Mouse (Mus musculus) lung, postnatal 25 days (tissue): ENCODE results near the gene Nelfe.
"Not testable (repeated sequence)": the region's sequence is repeated elsewhere in the genome, so short reads cannot be mapped to it uniquely, and the experiment has no call there.

Experiments
- DNase-seq: peaks from one replicate; pipeline ENCODE4 v3.0.0; 2022; ENCODE audit warnings: low spot score

Gene Nelfe

DNA sequence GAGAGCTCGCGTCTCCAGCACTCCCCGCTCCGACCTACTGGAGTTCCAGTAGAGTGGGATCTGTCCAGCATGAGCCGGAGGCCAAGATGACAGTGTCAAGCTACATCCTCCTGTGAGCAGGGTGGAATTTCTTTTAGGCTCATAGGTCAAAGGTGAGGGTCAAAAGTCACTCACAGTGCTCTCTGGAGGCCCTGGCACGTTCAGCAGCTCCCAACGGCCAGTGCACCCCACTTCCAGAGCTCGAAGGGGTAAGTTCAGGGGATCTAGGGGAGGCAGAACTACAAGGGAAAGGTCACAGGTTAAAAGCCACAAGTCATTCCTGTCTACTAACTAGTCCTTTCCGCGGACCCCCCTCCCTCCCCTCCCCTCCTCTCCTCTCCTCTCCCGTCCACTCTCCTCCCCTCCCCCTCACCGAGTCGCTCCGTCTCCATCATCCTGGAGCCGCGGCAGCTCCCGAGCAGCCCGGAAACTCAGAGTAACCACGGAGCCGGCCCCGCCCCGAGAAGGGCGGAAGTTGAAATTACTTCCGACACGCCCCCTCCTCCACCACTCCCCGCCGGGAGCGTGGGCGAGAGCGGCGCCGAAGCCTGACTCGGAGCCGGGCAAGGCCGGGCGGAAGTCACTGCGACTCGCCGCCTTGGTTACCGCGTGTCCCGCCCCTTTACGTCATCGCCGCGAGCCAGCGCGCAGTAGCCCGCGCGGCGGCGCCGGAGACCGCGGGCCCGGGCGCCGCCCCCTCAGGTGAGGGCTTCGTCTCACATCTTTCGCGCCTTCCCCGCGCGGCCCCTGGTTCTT is at the start of gene Nelfe, which contains the start of gene Skiv2l:
Gene Nelfe (plus strand): TSS at position 670 of the 795 bp plus-strand sequence.
Gene Skiv2l (minus strand): TSS at position 489 of the 795 bp plus-strand sequence.
- peak; percentile 98 for DNase-seq

DNA sequence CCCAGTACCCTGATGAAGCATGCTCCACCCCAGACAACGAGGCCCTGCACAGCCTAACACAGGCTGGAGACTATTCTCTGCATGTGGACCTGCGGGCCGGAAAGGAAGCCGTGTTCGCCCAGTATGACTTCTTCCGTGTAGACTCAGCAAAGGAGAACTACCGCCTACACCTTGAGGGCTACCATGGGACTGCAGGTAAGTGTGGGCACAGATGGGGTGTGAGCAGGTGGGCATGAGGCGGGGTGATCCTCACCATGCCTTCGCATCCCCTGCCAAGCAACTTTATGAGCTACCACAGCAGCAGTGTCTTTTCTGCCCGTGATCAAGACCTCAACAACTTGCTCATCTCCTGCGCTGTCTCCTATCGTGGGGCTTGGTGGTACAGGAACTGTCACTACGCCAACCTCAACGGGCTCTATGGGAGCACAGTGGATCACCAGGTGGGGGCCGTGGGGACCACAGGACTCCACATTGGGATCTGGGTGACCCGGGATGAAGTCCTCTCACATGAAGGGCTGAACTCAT is 49.3 kb upstream of the Nelfe start:
- DNase-seq: not testable (repeated sequence)

DNA sequence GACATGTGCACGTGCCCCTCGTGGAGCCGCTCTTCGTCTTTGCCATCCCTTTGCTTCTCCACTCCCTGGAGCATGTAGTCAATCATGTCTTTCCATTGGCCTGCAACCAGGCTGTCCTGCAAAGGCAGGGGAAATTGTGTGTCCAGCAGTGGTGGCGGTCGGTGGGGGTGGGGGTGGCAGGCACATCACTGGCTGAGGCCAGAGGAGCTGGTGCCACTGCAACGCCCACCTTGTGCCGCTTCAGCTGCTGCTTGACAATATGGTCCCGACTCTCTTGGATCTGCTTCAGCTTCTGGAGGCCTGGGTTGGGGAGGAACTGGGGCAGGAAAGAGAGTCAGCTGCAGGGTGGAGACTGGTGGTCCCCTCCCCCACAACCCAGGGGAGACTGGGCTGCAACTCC is 47.4 kb upstream of the Nelfe start:
- DNase-seq: not testable (repeated sequence)

DNA sequence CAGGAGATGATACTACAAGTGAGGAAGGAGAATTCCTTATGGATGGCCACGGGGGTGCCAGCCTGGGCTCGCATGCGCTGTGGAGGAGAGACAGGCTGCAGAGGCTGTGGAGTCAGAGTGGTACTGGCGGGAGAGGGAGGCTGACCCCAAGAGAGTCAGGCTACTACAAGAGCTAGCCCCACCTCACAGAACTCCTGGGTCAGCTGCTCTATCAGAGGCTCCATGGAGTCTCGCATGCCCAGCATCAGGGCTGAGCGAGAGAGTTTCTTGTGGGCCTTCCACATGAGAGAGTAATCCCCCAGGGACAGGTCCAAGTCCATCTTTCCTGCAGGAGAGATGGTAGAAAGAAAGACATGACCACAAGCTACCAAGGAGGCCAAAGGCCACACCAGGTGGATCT is 46.8 kb upstream of the Nelfe start:
- DNase-seq: not testable (repeated sequence)

DNA sequence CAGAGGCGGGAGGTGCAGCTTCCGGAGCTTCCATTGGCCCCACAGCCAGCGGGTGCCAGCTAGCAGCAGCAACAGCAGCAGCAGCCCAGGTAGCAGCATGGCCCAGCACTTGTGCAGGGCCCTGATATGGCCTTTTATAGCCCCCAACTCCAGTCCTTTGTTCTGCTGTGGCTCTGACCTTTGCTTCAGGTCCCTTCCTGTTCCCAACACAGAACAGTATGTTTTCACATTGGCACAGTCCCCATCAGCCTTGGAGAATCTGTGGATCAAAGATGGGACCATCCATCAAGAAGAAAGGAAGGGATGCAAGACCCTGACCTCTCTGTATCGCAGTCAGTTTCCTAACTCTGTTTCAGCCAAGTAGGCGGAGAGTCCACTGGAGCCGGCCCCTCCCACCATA is 45.9 kb upstream of the Nelfe start, which contains the start of gene Cyp21a1:
Gene Cyp21a1 (minus strand): TSS at position 261 of the 400 bp plus-strand sequence.
- DNase-seq: not testable (repeated sequence)

DNA sequence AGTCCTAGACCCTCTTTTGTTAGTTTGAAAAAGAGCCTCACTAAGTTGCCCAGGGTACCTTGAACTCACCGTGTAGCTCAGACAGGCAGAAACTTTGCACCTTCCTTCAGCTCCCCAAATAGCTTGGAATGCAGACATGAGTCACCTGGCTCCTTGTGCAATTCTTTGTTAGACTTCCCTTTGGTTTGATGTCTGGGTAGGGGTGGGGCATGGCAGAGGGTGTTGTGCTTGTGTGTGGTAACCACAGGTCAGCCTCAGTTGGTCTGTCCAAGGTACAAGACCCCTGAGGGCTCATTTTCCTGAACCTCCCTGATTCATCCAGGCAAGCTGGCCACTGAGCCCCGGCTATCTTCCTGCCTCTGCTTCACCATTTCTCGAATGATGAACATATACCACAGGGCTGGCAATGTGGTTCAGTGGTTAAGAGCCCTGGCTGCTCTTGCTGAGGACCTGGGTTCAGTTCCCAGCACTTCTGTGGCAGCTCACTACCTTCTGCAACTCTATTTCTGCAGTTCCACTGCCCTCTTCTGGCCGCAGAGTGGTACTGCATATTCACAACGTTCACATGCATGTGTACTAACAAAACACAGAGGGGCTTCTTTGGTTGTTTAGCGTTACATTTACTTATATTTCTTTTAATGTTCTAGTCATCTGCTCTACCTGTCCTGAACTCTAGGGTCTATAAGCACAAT is 45.2 kb upstream of the Nelfe start:
- no peak for DNase-seq

DNA sequence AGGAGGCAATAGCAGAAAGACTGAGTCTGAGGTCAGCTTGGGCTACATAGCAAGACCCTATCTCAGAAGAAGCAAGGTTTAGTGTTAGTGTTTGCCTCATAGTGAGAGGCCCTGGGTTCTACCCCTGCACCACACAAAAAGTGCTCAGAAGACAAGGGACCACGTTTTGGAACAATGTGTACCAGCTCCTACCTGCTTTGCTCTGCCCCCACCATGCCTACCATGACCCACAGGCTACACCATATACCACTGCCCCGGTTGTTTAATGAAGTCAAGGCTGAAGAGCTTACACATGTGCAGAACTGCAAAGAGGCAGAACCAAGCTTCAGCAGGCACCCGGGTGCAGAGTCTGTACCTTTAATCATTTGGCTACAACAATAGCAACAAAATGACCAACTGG is 43.0 kb upstream of the Nelfe start:
- DNase-seq: no peak

DNA sequence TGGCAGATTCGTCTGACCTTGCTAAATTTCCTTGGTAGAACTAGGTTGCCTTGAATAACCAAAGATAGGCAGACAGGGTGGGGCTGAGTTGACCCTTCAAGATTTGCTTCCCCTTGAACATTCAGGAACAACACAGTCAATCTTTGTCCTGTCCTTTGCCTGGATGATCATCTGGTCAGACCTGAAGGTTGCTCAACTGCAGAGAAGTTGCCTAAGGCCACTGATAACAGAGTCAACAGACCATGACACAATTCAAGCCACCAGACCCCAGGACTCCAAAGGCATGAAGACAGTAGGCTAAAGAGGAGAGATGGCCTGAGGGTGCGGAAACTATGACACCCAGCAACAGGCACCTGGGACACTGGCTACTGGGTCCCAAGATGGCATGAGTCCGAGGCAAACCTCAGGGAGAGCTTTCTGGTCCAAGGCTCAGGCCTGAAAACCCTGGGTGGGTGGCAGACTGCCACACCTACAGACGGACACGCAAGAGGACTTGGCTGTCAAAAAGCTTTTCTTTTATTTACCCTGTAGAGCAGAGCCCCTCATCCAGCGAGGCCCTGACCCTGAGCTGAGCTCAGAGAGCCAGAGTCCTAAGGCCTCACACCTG is 41.5 kb upstream of the Nelfe start:
- no peak for DNase-seq

DNA sequence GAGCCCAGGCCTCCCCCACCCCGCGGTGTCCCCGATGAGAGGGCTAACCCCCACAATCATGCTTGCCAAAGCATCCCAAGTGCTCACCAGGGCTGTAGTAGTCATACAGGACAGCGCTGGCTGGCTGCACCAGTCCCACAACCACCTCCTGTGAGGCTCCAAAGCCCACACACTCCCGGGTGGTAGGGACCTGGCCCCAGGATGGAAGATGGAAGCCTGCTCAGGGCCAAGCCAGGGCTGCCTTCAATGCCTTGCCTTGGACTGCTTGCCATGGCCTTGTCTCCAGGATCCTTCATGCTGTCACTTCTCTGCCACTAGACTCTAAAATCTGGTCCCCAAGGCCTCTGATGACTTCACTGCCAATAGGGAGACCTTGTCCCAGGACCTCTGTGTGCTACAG is 39.8 kb upstream of the Nelfe start:
- not testable (repeated sequence) for DNase-seq

DNA sequence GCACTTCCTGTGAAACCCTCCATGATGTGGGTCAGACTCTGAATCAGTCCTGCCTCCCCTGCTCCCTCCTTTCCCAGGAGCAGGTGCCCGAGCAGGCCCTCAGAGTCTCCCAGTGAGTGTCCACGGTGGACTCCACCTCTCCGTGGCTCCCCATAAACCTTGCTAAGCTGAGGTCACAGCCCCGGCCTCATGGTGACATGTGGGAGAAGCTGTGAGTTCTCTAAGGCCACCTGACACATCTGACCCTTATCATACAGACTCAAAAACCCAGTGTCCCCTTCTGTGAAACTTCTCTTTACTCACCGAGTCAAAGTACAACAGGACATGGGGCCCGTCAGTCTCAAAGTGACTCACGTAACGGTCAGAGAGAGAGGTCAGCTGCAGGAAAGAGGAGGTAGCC is 39.4 kb upstream of the Nelfe start:
- not testable (repeated sequence) for DNase-seq

DNA sequence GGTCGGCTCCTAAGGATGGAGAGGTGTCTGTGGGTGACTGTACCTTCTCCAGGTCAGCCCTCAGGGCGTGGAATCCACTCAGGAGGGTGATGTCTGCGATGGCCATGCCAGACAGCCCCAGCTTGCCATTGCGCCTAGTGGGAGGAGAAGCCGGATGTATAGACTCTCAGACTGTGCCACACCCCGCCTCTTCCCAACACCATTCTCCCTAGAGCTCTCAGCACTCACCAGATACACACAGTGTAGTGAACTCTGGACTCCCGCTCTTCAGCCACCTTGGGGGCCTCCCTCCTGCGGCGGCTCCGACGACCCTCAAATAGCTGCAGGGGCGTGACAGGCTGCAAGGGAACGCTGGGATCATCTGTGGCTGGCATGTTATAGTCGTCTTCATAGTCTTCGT is 38.9 kb upstream of the Nelfe start:
- no peak for DNase-seq

DNA sequence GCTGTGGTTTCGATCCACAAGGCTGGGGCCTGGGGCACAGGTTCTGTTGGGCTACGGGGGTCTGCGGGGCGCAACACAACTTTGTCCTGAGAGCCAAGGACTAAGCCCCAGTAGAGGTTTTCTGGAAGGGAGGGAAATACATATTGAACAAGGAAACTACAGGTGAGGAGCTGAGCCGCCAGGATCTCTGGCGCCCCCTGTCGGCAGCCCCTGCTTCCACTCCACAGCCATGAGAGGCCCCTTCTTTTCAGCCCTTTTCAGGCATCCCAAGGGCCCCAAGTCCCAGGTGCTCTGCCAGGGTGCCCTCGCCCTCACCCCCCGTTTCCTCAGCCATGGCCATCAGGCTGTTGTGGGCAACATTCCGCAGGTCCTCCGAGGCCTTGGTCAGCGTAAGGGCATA is 36.4 kb upstream of the Nelfe start:
- not testable (repeated sequence) for DNase-seq

DNA sequence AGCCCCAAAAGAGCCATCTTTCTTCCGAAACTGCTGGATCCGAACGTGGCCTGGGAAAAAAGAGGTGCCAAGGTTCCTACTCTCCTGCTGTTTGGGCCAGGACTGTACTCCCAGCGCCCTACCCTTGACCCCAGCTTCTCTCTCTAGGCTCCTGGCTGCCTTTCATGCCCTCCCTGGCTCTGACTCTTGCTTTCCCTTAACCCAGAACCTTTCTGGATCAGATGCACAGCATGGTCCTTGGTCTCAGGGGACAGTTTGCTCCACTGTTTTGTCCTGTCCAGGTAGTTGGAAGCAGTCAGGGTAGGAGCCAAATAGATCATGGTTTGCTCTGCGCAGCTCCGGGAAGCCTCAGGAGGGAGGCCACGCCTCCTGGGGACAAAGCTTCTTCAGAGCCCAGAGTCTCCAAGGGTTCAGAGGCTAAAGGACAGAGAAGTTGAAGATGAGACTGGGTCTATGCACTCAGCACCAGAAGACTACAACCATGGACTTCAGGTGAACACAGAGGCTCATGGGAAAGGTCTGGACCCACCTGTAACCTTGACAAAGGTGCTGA is 35.3 kb upstream of the Nelfe start:
- DNase-seq: no peak

DNA sequence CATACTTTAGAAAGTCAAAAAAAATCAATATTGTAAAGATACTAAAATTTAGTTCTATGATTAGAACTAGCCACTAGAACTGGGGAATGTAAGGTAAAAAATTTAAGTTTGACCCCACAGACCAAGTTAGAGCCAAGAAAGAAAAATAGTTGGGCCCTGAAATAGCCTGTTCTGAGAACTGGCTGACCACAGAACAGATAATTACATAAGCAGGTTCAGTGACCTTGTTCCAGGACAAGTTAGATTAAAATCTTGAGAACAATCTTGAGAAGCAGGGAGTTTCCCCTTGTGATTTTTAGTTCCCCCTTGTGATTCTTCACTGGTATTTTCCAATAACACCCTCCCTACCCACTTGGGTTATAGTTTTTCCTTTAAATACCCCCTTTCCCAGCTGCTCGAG is 19.4 kb upstream of the Nelfe start:
- DNase-seq: not testable (repeated sequence)

DNA sequence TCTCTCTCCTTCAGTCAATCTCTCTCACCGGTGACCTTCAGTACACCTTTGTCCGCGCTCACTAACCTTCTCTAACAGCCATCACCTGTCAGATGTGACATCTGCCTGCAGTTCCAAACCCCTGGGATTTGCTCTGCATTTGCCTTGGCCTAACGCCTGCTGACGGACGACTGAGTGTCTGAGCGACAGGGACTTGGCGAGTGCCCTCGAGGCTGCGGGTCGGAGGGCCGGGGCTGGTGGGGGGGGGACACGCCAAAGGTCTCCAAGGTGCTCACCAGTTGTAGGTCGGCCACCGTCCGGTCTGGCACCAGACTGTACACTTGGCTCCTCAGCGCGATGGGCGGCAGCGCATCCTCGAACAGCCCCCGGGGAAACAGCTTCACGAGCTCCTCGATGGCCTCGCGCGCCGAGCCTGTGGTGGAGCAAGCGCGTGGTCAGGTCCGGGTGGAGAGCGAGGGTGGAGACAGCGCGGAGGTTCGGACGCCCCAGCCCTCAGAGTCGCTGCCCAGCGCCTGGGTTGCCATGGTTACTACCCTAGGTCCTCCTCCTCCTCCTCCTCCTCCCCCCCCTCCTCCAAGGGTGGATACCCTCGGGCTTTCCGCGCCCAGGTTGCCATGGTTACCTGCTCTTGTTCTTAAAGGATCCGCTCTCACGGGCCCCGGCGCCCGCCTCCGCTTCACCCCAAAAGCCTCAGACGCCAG is 13.9 kb upstream of the Nelfe start:
- DNase-seq: no peak

DNA sequence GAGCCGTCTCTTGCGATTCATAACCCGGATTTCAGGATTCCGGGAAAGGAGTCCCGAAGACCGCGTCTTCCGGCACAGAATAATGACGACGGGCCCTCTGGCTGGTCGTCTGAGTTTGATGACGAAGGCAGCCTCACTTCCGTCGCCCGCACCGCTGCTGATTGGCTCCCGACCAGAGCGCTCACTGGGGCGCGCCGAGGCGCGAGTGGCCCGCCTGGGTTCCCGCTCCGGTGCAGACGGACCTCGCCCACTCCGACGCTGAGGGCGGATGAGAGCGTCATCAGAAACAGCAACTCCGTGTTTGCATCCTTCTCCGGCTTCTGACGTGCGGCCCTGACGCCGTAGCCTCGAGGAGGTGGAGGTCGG is 13.4 kb upstream of the Nelfe start, which contains the start of the genes Stk19 and Dxo:
Gene Stk19 (minus strand): TSS at position 90 of the 366 bp plus-strand sequence.
Gene Dxo (plus strand): TSS at position 164 of the 366 bp plus-strand sequence.
- DNase-seq: peak; percentile 96

DNA sequence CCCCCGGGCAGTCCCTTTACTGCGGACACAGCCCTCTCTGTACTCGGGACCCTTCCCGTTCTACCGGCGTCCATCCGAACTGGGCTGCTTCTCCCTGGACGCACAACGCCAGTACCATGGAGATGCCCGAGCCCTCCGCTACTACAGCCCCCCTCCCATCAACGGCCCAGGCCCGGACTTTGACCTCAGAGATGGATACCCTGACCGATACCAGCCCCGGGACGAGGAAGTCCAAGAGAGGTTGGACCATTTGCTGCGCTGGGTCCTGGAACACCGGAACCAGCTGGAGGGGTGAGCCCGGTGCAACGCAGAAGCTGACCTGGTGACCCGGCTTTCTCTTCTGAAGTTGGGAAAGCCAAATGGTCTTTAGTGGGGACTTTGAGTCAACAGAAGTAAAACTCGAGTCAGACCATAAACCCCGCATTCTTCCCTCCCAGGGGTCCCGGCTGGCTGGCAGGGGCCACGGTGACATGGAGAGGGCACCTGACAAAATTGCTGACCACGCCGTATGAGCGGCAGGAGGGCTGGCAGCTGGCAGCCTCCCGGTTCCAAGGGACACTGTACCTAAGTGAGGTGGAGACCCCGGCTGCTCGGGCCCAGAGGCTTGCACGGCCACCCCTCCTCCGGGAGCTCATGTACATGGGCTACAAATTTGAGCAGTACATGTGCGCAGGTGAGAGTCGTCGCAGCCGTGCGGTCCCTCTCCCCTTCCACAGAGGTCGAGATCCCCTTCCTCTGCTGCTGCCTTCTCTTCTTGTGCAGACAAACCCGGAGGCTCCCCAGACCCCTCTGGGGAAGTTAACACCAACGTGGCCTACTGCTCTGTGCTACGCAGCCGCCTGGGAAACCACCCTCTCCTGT is 12.5 kb upstream of the Nelfe start:
- DNase-seq: no peak

DNA sequence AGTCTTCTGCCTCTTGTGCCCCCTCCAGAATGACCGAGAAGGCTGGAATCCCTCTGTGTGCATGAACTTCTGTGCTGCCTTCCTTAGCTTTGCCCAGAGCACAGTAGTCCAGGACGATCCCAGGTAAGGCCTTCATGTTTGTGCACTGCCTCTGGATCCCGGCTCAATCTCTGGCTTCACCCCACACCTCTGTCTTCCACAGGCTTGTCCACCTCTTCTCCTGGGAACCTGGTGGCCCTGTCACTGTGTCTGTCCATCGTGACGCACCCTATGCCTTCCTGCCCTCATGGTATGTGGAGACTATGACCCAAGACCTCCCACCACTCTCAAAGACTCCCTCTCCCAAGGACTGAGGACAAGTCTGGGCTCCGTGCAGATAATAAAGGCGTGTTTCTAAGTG is 11.4 kb upstream of the Nelfe start:
- no peak for DNase-seq

DNA sequence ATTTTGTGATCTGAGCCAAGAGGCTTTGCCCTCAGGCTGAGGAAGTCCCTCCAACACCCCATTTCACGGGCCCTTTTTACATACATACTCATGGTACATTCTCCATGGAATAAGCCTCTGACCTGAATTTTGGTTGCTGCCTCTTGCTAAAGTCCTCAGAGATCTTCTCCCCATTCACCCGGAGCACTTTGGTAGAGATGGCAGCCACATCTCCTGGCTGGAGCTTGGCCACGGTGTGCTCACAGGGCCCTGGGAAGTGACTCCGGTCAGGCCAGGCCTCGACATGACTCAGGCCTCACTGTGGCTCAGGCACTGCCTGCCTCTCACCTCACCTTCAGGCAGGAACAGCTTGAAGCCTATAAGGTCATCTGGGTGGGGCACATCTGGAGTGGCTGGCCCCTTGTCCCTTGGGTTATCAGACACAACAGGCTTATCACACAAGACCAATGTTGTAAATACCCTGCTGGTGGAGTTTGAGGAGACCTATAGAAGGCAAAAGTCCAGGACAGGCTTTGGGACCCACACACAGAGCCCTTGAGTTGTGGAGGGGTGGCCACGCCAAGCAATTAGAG is 9.4 kb upstream of the Nelfe start:
- DNase-seq: no peak

DNA sequence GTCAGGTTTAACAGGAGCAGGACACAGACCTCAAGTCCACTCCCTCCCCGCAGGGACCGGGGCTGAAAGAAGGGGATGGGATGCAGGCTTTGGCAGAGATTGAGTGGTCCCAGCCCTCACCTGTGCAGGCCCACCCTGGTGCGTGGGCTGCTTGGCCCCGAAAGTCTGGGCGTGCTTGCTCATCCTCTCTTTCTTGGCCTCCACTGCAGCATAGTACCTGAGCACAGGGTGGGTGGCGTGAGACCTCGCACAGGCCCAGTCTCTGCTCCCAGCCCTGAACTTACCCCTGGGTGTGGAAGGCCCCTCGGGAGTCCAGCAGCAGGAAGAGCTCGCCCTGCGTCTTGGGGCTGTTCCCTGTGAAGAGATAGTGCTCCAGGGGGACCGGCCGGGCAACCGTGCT is 5.3 kb upstream of the Nelfe start:
- no peak for DNase-seq
